Mouse (Mus musculus) frontal cortex, postnatal 36 days (tissue): ENCODE measurements around the gene Vegfc.
A peak's percentile ranks its signal among the peaks of the same experiment; 100 is the strongest.

Experiments used
- DNase-seq, 2 experiments: peaks; one replicate each; pipeline ENCODE4 v3.0.0; 2022; ENCODE audit warnings: low spot score in 2 of 2

Vegfc gene

GRCm38 (mm10) chr8:54077271-54078120 lies at the start of gene Vegfc:
Gene Vegfc, plus strand, starts transcription at chr8:54077606.
- DNase-seq = peak; percentile 42 to 46

- no peak for DNase-seq
Measured at GRCm38 (mm10) chr8:54034584-54034983, 42.8 kb upstream of the Vegfc start.

GRCm38 (mm10) chr8:54042601-54043000 lies 34.8 kb upstream of the Vegfc start:
- DNase-seq = no peak

DNA sequence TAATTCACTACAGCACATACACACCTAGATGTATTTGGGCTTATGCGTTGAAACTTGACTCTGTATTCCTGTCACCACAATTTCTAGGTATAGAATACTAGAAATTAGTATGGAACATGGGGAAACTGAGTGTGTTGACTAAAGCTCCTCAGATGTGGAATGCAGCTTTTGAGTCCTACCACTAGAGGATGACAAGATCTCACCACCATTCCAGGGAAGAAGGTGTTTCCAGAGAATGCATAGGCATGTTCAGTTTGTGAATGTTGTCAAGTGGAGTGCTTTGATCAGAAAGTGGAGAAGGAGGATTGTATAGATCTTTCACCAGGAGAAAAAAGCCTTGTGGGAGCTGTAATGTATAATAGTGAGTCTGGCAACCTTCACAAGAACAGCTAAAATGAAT lies 33.9 kb upstream of the Vegfc start:
- DNase-seq = no peak

DNA sequence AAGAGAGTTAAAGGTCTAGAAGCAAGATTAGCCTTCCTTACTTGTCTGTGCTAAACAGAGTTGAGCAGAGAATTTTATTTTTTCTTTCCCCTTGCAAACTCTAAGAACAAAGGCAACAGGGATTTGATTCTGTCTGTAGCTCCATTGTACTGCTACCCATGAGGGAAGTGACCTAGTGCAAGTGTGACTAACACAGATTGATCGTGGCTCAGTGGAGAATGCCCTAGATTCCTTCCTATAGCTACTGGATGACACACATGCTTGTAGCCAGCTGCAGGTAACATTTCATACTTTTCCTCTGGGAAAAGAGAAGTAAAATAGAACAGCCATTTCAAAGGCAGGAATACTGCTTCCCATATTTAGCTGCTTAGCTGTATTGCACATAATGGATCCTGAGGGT lies 24.2 kb upstream of the Vegfc start:
- DNase-seq = no peak

DNA sequence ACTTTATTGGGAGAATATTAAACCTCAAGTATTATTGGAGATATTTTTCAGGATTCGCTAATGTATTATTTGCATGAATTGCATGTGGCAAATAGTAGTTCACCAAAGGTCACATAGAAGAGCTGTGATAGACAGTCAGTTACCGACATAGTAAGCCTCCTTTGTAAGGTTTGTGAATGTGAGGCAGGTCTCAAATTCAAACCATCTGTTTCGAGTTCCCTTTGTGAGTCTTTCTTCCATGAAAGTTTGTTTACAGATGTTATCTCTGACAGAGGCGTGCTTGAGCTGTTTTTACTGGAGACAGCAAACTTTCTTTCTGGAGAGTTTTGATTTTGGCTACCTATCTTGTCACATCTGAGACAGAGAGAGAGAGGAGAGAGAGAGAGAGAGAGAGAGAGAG lies 11.9 kb upstream of the Vegfc start:
- DNase-seq = no peak

DNA sequence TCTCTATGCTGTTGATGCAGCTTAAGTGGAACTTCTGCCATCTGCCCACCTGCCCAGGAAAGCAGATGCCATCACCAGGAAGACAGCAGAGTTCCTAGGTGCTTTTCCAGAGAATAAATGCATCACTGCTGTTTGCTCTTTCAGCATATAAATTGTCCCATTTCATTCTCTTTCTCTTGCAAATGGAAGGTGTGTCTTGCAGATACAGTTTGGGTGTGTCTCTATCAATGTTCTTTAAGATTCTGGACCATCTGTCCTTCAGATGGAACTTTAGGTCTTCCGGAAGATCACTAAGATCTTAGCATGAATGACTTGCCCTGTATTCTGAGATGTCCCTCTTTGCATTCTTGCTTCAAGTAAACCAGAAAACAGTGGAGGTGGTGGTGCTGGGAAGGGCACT lies 1.1 kb upstream of the Vegfc start:
- no peak for DNase-seq

DNA sequence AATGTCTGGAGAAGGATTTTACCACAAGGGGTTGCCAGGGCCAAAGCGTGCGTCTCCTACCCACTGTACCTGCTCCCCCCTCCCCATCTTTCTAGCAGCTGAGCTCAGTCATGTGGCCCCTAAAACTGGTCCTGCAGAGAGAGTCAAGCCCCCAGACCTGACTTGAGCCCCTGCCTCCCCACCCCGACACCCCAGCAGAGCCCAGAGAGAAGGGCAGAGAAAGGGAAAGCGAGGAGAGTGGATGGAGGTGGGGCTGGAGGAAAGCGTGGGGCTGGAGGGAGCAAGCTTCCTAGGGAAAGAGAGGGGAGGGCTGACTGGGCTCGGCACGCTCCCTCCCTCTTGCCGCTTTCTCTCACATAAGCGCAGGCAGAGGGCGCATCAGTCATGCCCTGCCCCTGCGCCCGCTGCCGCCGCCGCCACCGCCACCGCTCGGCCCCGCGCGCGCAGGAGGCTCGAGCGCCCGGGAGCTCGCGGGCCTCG lies 575 bp upstream of the Vegfc start:
- peak; percentile 34 to 35 for DNase-seq

DNA sequence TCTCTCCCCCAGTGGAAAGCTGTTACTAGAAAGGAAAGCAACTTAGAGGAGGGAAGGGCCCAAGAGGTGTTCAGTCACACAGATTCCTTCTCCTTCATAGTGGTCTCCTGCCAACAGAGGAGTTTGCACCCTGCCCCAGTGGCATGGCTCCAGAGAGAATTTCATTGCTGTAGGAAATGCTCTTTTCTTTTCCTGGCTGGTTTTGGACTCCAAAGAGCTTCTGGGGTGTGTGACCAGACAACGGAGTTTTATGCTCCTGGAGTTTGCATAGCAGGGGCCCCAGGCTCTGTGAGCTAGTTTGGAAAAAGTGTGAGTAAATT lies 675 bp downstream of the Vegfc start:
- DNase-seq = no peak

- no peak for DNase-seq
Measured at GRCm38 (mm10) chr8:54079001-54079400, 1.6 kb downstream of the Vegfc start.

GRCm38 (mm10) chr8:54079601-54080000 lies 2.2 kb downstream of the Vegfc start:
- DNase-seq = no peak

DNA sequence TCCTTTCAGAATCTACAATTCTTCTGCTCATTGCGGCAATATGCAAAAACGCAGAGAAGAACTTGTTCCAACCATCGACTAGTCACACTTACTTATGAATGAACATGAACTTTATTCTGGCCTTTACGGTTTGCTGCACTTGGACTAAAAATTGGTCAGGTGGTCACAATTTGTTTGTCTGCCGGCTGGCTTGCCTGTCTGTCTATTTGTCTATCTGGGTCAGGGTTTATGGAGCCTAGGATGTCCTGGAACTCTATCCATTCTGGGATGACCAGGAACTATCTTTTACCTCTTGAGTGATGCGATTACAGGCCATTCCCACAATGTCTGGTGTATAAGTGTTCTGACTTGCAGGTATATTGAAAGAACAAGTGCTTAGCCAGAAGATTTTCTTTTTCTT lies 8.5 kb downstream of the Vegfc start:
- DNase-seq = no peak

- no peak for DNase-seq
Measured at GRCm38 (mm10) chr8:54087114-54087513, 9.7 kb downstream of the Vegfc start.

DNA sequence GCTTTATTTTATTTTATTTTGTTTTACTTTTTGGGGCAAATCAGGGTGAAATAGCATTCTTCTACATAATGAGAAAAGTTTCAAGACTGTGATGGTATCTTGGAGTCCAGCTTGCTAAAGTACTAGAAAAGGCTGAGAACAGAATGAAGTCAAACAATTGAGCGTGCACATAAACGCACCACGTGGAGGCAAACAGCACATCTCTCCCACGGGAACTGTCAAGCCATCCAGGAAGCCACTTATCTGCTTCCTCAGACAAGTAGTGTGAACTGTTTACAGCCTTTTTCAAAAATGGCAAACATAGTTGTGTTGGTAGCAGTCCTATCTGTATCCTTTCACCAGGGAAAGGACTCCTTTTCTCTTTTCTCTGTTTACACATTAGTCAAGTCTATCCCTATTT lies 11.8 kb downstream of the Vegfc start:
- DNase-seq = no peak

DNA sequence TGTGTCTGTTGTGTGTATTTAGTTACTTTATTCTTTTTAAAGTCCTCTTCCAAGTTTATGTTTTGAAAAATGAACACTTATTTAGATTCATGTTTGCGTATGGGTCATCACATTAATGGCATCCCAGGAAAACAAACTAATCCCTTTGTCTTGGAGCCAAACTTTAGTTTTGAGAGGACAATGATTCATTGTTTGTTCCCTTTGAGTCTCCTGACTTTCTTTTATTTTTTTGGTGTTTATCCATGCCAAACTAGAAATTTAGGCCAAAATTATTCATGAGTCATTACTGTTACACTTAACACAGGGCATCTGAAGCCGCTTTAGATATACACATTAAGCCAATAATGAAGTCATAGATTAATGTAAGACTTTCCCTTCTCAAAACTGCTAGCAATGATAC lies 12.5 kb downstream of the Vegfc start:
- DNase-seq = no peak

DNA sequence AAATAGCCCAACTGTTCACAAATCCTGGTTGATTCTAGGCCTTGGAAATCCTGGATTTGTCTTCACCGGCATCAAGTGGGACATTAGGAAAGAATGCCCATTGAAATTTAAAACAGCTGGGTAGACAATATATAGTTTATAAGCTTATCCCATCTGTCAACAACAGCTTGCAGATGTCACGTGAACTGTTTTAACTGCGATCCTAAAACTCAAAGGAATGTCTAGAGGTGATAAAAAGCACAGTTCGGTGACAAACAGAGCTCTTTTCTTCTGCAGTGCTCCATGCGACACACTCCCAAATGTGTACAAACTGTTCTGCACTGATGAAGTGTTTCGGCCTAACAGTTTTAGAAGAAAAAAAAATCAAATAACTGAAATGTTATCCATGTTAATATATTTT lies 22.7 kb downstream of the Vegfc start:
- DNase-seq = no peak

DNA sequence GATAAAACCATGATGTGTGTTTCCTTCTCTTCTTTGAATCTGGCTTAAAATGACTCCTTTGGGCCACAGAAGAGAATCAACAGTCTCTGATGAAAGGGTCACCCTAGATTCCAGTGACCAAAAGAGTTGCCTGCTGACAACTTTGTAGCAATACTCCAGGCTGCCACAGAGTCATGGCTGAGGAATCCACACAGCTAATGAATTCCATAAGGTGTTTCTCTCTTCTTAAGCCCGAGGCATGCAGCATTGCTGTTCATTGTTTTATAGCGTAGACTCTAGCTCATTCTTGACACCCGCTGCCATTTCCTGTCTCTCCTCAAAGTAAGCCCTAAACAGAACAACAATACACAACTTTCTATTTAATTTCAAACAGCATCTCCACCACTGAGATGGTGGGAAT lies 37.2 kb downstream of the Vegfc start:
- DNase-seq = no peak

DNA sequence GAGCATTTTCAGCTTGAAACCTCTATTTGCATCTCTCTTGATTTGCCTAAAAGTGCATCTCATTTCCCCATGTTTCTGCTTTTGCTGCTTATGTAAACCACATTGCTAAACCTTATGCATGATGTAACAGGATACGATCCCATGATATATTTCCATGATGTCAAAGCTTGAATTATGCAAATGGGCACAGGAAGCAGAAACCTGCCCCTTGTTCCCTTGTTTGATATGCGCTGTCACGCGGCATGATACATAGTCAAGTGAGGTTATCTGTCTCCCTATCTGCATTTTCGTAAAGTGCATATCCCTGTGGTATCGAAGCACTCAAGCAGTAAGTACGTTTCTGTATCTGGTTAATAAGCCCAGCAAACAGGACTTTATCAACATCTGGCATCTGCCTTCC lies 42.7 kb downstream of the Vegfc start:
- DNase-seq = no peak

DNA sequence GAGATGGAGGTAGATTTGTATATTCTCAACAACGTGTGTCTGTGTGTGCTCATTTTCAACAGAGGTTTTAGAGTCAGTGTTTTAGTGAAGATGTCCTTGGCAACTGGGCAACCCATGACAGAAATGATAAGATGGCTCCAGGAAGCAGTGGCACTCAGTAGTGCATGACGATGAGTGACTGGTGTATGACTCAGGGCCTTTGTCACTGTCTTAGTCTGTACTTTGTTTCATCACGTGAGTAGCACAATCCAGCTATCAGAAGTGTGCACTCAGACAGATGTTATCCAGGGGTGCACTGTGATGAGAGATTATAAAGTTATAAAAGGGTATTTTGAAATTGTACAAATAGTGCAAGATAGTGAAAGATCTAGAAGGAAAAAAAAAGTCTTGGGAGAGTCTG lies 44.5 kb downstream of the Vegfc start:
- no peak for DNase-seq

GRCm38 (mm10) chr8:54122345-54122744 lies 44.9 kb downstream of the Vegfc start:
- no peak for DNase-seq

- no peak for DNase-seq
Measured at GRCm38 (mm10) chr8:54130558-54130957, 53.2 kb downstream of the Vegfc start.

- DNase-seq = peak in 1 of 2 experiments; percentile 8
Measured at GRCm38 (mm10) chr8:54153240-54153639, 75.8 kb downstream of the Vegfc start.

- DNase-seq = no peak
Measured at GRCm38 (mm10) chr8:54163505-54163904, 86.1 kb downstream of the Vegfc start.

DNA sequence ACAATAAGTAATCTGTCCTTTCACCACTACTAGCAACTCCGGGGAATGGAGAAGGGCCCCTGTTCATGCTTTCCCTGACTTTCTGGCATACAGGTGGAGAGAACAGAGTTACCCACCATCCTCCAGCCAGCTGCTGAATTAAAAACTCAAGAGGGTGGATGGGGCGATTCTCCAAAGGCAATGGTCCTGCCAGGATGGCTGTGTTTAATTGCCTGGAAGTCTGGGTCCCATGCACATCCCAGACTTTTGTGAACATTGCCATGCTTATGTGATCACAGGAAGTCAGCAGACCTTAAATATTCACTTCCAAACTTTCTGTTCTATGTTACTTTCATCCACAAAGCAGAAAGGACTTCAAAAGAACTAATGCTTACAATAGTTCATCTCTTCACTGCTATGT lies 107.9 kb downstream of the Vegfc start:
- DNase-seq = no peak
